Mouse (Mus musculus): ENCODE results near the gene Aqp8. TPM values are rescaled to one million over a fixed set of nuclear protein-coding genes. Genes with fewer than 3 reads are reported as not detected.

Aqp8 gene
- polyA plus RNA-seq, 1 experiment = not detected

DNA sequence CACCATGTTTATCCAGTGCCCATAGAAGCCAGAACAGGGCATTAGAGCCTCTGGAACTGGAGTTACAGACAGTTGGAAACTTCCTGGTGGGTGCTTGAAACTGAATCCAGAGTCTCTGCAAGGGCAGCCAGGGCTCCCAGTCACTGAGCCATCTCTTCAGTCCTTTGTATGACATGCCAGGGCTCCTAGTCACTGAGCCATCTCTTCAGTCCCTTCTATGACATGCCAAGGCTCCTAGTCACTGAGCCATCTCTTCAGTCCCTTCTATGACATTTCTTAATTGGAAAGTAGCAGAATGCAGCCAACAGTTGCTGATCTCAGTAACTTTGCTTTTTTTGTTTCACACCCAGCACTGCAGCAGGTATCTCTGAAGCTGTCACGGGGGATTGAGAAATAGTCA lies 20.0 kb upstream of the Aqp8 start:
- H3K4me1 ChIP-seq (ENCODE audit: control insufficient read depth, insufficient read depth, low read length) = no peaks in the 10 kb centered on the region
- H3K27ac ChIP-seq (ENCODE audit: insufficient read depth, low read length) = no peak overlapping the region
- no peak overlapping the region for H3K4me3 ChIP-seq (ENCODE audit: insufficient read depth, low read length)
- no peak for TF ChIP-seq POLR2A (IDR thresholded peaks at IDR 0.05; ENCODE audit: extremely low read depth, insufficient read depth, low read length)
- TF ChIP-seq CTCF (IDR thresholded peaks at IDR 0.05; ENCODE audit: extremely low read depth, insufficient read depth, low read length) = no peak

DNA sequence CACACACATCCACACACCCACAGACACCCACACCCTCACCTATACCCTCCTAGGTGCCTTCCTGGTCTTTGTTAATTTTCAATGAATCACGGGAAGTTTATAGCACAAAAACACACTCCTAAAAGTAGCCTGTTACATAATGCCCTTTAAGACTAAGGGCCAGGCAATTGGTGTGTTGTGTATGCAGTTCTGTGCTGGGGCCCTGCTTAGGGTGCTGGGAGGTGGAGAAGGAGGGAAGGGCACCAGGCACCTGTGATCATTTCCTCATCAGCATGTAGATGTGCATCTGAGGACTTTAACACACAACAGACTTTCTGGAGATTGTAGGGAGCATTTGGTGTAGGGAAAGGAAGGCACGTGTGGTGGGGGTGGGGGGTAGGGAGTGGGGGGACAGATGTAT lies 13.3 kb upstream of the Aqp8 start:
- no peaks in the 10 kb centered on the region for H3K4me1 ChIP-seq (ENCODE audit: control insufficient read depth, insufficient read depth, low read length)
- H3K27ac ChIP-seq (ENCODE audit: insufficient read depth, low read length) = no peak overlapping the region
- no peak for TF ChIP-seq POLR2A (IDR thresholded peaks at IDR 0.05; ENCODE audit: extremely low read depth, insufficient read depth, low read length)
- no peak for TF ChIP-seq CTCF (IDR thresholded peaks at IDR 0.05; ENCODE audit: extremely low read depth, insufficient read depth, low read length)
- no peak overlapping the region for H3K4me3 ChIP-seq (ENCODE audit: insufficient read depth, low read length)

DNA sequence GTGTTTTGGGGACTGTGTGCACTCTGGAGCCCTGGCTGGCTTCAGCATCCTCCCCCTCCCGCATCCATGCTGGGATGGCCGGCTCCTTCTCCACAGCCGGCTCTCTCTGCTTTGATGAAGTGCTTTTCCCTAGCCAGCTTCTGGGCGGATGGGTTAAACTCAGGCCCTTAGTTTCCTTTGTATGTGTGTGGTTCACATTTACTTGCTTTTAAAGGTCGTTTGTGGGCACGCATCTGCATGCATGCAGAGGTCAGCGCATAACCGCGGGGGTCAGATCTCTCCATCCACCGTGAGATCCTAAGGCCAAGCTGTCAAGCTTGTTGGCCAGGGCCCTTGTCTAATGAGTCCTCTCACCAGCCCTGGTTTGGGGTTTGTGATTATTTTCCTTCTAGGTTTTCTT lies 12.4 kb upstream of the Aqp8 start:
- Histone ChIP-seq H3K4me1 (ENCODE audit: control insufficient read depth, insufficient read depth, low read length) (no peaks in the 10 kb centered on the region), H3K27ac (ENCODE audit: insufficient read depth, low read length) (no peak overlapping the region), H3K4me3 (ENCODE audit: insufficient read depth, low read length) (no peak overlapping the region)
- TF ChIP-seq POLR2A (IDR thresholded peaks at IDR 0.05; ENCODE audit: extremely low read depth, insufficient read depth, low read length) = no peak
- TF ChIP-seq CTCF (IDR thresholded peaks at IDR 0.05; ENCODE audit: extremely low read depth, insufficient read depth, low read length) = no peak

DNA sequence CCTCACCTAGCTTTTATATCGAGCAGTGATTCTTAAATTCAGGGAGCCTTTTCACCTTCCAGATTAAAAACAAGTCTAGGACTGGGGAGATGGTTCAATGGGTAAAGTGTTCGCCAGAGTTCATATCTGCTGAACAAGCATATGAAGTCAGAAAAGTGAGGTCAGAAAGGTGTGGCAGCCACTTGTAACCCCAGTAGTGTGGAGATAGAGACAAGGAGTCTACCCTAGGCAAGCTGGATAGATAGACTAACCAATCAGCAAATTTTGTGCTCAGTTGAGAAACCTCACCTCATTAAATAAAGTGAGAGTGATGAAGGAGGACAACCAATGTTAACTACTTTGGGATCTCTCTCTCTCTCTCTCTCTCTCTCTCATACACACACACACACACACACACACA lies 11.6 kb upstream of the Aqp8 start:
- Histone ChIP-seq H3K4me1 (ENCODE audit: control insufficient read depth, insufficient read depth, low read length) (no peaks in the 10 kb centered on the region), H3K27ac (ENCODE audit: insufficient read depth, low read length) (no peak overlapping the region), H3K4me3 (ENCODE audit: insufficient read depth, low read length) (no peak overlapping the region)
- TF ChIP-seq CTCF (IDR thresholded peaks at IDR 0.05; ENCODE audit: extremely low read depth, insufficient read depth, low read length) = no peak

DNA sequence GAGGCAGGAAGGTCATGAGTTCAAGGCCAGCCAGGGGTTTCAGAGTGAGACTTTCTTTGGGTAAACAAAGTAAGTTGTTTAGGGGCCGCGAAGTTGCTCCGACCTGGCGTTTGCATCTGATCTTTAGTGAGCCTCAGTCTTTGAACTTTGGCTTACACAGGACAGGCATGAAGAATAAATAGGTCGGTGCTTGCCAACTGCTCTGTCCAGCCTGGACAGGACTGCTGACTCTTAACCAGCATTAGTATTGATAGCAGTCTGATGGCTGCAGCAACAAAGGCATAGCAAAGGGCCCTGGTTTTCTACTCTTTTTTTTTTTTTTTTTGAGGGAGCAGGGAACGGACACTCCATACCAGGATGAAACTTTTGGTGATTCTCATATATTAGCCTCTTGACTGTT lies 9.5 kb upstream of the Aqp8 start:
- TF ChIP-seq CTCF (IDR thresholded peaks at IDR 0.05; ENCODE audit: extremely low read depth, insufficient read depth, low read length) = no peak
- TF ChIP-seq POLR2A (IDR thresholded peaks at IDR 0.05; ENCODE audit: extremely low read depth, insufficient read depth, low read length) = no peak

DNA sequence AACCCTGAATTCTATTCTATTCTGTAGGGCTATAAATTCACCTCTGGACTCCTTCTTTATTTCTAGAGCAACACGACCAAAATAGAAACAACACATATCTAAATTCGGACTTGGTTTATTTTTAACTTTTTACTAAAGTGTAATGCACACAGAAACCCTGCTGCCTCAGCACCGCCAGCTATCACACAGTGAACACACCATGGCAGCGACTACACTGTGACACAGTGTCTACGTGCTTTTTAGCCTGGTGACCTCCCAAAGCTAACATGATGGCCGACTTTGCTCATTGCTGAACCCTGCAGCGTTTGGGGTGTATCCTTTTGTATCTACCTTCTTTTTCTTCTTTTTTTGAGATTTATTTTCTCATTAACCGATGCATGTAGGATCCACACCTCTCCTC lies 9.0 kb upstream of the Aqp8 start:
- H3K4me1 ChIP-seq (ENCODE audit: control insufficient read depth, insufficient read depth, low read length) = no peaks in the 10 kb centered on the region
- no peak overlapping the region for H3K27ac ChIP-seq (ENCODE audit: insufficient read depth, low read length)
- no peak overlapping the region for H3K4me3 ChIP-seq (ENCODE audit: insufficient read depth, low read length)
- TF ChIP-seq POLR2A (IDR thresholded peaks at IDR 0.05; ENCODE audit: extremely low read depth, insufficient read depth, low read length) (no peak), CTCF (IDR thresholded peaks at IDR 0.05; ENCODE audit: extremely low read depth, insufficient read depth, low read length) (no peak)

More for the DNA sequence above, 9.5 kb upstream of the Aqp8 start:
- Histone ChIP-seq H3K4me1 (ENCODE audit: control insufficient read depth, insufficient read depth, low read length) (no peaks in the 10 kb centered on the region), H3K27ac (ENCODE audit: insufficient read depth, low read length) (no peak overlapping the region), H3K4me3 (ENCODE audit: insufficient read depth, low read length) (no peak overlapping the region)

DNA sequence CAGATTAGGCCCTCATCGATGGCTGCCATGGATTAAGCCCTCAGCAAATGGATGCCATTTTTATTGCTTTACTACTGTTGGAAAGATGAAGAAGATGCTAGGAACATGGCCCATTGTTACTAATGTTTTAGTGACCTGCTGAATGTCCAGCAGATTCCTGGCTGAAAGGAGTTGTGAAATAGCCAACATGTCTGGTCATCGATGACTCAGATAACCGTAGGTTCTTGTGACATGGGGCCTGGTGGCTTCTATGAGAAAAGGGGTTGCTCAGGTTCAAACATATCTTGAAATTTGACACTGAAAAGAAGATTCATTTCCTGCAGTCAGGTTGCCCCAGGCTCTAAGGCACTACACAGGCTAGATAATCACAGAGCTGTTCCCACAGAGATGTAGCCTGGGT lies 7.0 kb upstream of the Aqp8 start:
- H3K4me3 ChIP-seq (ENCODE audit: insufficient read depth, low read length) = no peak overlapping the region
- no peak overlapping the region for H3K27ac ChIP-seq (ENCODE audit: insufficient read depth, low read length)
- TF ChIP-seq POLR2A (IDR thresholded peaks at IDR 0.05; ENCODE audit: extremely low read depth, insufficient read depth, low read length) = no peak
- no peaks in the 10 kb centered on the region for H3K4me1 ChIP-seq (ENCODE audit: control insufficient read depth, insufficient read depth, low read length)

DNA sequence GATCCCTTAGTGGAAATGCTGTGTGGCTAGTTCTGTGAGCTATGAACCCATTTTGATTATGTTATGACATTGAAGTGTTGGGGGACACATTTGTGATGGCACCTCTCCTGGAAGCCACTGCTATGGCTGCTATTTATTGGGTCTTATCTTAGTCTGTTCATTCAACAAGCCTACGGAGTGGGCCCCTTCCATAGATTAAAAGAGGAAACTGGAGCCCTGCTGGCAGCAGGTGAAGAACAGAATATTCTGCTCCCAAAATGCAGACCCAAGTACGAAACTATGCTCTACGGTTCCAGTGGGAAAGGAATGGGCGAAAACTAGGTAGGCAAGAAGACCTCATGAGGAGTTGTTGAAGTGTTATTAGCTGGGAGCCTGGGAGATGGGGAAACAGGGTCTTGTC lies 3.8 kb upstream of the Aqp8 start:
- Histone ChIP-seq H3K27ac (ENCODE audit: insufficient read depth, low read length) (no peak overlapping the region), H3K4me3 (ENCODE audit: insufficient read depth, low read length) (no peak overlapping the region), H3K4me1 (ENCODE audit: control insufficient read depth, insufficient read depth, low read length) (no peaks in the 10 kb centered on the region)
- no peak for TF ChIP-seq POLR2A (IDR thresholded peaks at IDR 0.05; ENCODE audit: extremely low read depth, insufficient read depth, low read length)
- no peak for TF ChIP-seq CTCF (IDR thresholded peaks at IDR 0.05; ENCODE audit: extremely low read depth, insufficient read depth, low read length)

DNA sequence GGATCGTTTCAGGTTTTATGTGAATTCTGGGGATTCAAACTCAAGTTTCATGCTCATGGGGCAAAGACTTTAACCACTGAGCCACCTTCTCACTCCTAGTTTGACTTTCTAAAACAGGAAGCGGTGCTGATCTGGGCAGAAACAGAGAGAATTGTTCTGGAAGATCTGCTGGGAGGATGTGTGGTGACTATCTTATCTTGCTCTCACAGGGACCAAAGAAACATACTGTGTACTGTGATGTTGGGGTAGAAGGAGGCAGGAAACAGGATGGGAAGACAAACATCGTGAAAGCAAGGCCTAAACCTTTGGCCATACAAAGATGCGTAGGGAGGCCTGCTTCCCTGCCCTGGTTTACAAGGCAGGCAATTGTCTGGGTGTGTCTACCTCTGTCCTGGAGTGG lies 2.8 kb upstream of the Aqp8 start:
- H3K4me3 ChIP-seq (ENCODE audit: insufficient read depth, low read length) = no peak overlapping the region
- TF ChIP-seq POLR2A (IDR thresholded peaks at IDR 0.05; ENCODE audit: extremely low read depth, insufficient read depth, low read length) = no peak
- TF ChIP-seq CTCF (IDR thresholded peaks at IDR 0.05; ENCODE audit: extremely low read depth, insufficient read depth, low read length) = no peak
- H3K4me1 ChIP-seq (ENCODE audit: control insufficient read depth, insufficient read depth, low read length) = no peaks in the 10 kb centered on the region
- H3K27ac ChIP-seq (ENCODE audit: insufficient read depth, low read length) = no peak overlapping the region

DNA sequence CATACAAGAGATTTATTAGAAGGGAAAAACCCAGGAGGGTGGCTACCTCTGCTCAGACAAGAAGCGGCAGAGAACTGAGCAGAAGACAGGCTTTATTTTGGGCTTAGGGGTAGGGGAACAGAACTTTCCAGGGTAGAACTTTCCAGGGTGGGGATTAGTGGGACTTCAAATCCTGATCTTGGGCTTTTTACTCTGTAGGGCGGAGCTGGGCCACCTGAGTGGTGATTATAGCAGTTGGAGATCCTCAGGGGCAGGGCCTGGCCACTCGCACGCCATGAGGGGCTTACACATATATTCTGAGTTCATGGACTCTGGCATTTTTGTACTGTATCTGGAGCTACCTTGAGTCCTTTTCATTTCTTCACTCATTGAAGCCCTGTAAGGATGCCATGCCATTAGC lies 775 bp upstream of the Aqp8 start:
- Histone ChIP-seq H3K27ac (ENCODE audit: insufficient read depth, low read length) (no peak overlapping the region), H3K4me3 (ENCODE audit: insufficient read depth, low read length) (no peak overlapping the region), H3K4me1 (ENCODE audit: control insufficient read depth, insufficient read depth, low read length) (no peaks in the 10 kb centered on the region)
- TF ChIP-seq CTCF (IDR thresholded peaks at IDR 0.05; ENCODE audit: extremely low read depth, insufficient read depth, low read length) = no peak
- TF ChIP-seq POLR2A (IDR thresholded peaks at IDR 0.05; ENCODE audit: extremely low read depth, insufficient read depth, low read length) = no peak

DNA sequence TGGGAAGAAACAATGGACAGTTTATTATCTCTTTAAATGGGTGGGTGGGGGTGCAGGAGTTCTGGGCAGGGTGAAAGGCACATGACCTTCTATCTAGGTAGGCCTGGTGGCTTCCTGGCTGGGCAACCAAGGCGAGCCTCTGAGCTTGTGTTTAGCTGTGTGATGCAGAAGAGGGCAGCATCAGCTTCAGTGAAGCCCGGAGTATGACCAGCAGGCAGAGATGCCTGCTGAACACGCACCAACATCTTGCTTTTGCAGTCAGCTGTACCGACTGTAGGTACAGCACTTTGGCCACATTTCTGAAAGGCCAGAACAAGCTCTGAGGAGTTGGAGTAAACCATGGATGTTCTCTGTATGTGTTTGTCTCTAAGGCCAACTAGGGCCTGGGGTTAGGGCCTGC lies 1.5 kb downstream of the Aqp8 start:
- TF ChIP-seq POLR2A (IDR thresholded peaks at IDR 0.05; ENCODE audit: extremely low read depth, insufficient read depth, low read length) (no peak), CTCF (IDR thresholded peaks at IDR 0.05; ENCODE audit: extremely low read depth, insufficient read depth, low read length) (no peak)
- no peak overlapping the region for H3K27ac ChIP-seq (ENCODE audit: insufficient read depth, low read length)
- H3K4me1 ChIP-seq (ENCODE audit: control insufficient read depth, insufficient read depth, low read length) = no peaks in the 10 kb centered on the region
- no peak overlapping the region for H3K4me3 ChIP-seq (ENCODE audit: insufficient read depth, low read length)
